Mouse (Mus musculus) embryonic fibroblast, embryonic 13.5 days (primary cell): ENCODE results near the gene Gfra4. TPM values are rescaled to one million over a fixed set of nuclear protein-coding genes. Genes with fewer than 3 reads are reported as not detected.

Source experiments
- H3K27ac ChIP-seq: 2 replicates; pipeline ENCODE4 v1.5.1; 2012; ENCODE audit warnings: low read length, control low read depth, inconsistent platforms; ENCODE audit not compliant: insufficient read depth
- H3K4me1 ChIP-seq: 2 replicates; pipeline ENCODE4 v1.6.1; 2011; ENCODE audit warnings: low read length; ENCODE audit not compliant: control insufficient read depth, insufficient read depth
- H3K4me3 ChIP-seq: 2 replicates; pipeline ENCODE4 v1.5.1; 2011; ENCODE audit warnings: mild to moderate bottlenecking, control low read depth, low read length; ENCODE audit not compliant: insufficient read depth
- CTCF ChIP-seq: IDR thresholded peaks from 2 replicates; pipeline ENCODE4 v1.5.1; 2011; ENCODE audit warnings: mild to moderate bottlenecking, control low read depth, low read length, moderate library complexity, borderline replicate concordance; ENCODE audit not compliant: insufficient read depth
- POLR2A ChIP-seq: IDR thresholded peaks from 2 replicates; pipeline ENCODE4 v1.6.1; 2011; ENCODE audit warnings: low read depth, mild to moderate bottlenecking, control low read depth, low read length, moderate library complexity
- polyA plus RNA-seq: library from polyadenylated mRNA; stranded (reverse); fragments of >200 nt; gene quantifications from 2 replicates; pipeline ENCODE4 v1.2.4, GENCODE M21; 2011; ENCODE audit warnings: low read depth; ENCODE audit not compliant: missing spikeins, insufficient read length

Gfra4 gene
- polyA plus RNA-seq, 1 experiment, result 9.4 TPM

GRCm38 (mm10) chr2:131009123-131009522, 33.8 kb downstream of the Gfra4 start:
- Histone ChIP-seq H3K27ac (no peak overlapping the region), H3K4me3 (no peak overlapping the region), H3K4me1 (no peaks in the 10 kb centered on the region)
- TF ChIP-seq CTCF (no peak), POLR2A (no peak)

- Histone ChIP-seq H3K4me1 (no peaks in the 10 kb centered on the region), H3K4me3 (no peak overlapping the region), H3K27ac (no peak overlapping the region)
- no peak for TF ChIP-seq POLR2A
- TF ChIP-seq CTCF, result no peak
Measured at GRCm38 (mm10) chr2:130992818-130993217, 50.1 kb downstream of the Gfra4 start.

Other genes with a start within 250 kb of the Gfra4 start
- 67.2 and 101 TPM in 2 replicates for gene 4930402H24Rik, start 136.7 kb downstream of the Gfra4 start, polyA plus RNA-seq
- 28.4 and 30.0 TPM in 2 replicates for gene Atrn, start 136.6 kb downstream of the Gfra4 start, polyA plus RNA-seq
- gene Adam33, start 20.7 kb upstream of the Gfra4 start, polyA plus RNA-seq, result 15.6 and 23.3 TPM in 2 replicates
- gene Siglec1, start 43.7 kb upstream of the Gfra4 start, polyA plus RNA-seq, result 0.12 and 0.70 TPM in 2 replicates
- 7.3 and 8.6 TPM in 2 replicates for gene Hspa12b, start 84.2 kb upstream of the Gfra4 start, polyA plus RNA-seq
- not detected in 2 replicates for gene Gm11037, start 90.4 kb upstream of the Gfra4 start, polyA plus RNA-seq
- gene 1700037H04Rik, start 117.0 kb upstream of the Gfra4 start, polyA plus RNA-seq, result 29.0 and 34.0 TPM in 2 replicates
- 52.2 and 55.0 TPM in 2 replicates for gene Cenpb, start 137.0 kb upstream of the Gfra4 start, polyA plus RNA-seq
- gene Cdc25b, start 143.9 kb upstream of the Gfra4 start, polyA plus RNA-seq, result 19.4 and 33.1 TPM in 2 replicates
- gene Spef1, start 144.2 kb upstream of the Gfra4 start, polyA plus RNA-seq, result 4.4 and 10.8 TPM in 2 replicates
- gene Ap5s1, start 164.0 kb upstream of the Gfra4 start, polyA plus RNA-seq, result 13.0 and 13.8 TPM in 2 replicates
- gene Mavs, start 191.0 kb upstream of the Gfra4 start, polyA plus RNA-seq, result 23.1 and 24.8 TPM in 2 replicates
- 65.3 and 65.4 TPM in 2 replicates for gene Pank2, start 219.4 kb upstream of the Gfra4 start, polyA plus RNA-seq